Mouse (Mus musculus) retina, postnatal 1 day (tissue): ENCODE measurements at regions not wholly inside any gene's neighbourhood (a gene's known extent, or its start where the extent isn't known, plus 50 kb on each side); places are given as distances from the start of the nearest gene placed in this dataset.

Experiments
- DNase-seq: peaks from one replicate; pipeline ENCODE4 v3.0.0-alpha.2; 2012

DNA sequence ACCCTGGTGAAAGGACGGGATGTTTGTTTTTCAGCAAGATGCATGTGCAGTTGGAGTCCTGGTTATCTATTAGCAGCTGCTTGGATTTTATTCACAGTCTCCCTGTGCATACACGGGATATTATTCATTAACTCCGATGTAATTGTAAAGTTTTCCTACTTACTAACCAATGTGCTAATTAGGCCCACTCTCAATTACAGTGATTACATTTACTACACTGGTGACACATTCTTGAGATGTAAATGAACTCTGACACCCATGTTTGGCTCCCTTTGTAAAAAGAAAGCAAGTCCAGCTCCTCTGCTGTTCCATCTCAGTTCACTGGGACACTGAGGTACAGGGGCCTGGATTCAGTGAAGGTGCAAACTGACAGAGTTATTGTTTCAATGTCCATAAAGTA is 526.1 kb upstream of the Gria3 start:
- peak; percentile 70 for DNase-seq

DNA sequence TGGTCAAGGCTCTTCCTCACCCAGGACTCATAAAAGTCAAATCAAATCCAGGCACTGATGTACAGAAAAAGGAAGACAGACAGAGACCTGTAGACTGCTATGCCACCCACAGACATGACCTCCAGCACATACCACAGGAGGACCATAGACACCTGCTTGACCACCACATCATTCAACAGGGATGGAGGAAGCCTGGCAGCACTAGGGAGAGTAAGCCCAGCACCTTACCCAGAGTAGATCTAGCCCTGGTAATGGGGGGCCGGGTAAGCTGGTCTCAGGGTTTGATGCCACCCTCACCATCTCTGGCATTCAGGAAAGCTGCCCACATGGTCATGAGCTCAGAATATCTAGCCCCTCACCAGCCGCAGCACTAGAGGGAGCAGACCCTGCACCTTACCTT is 480.2 kb upstream of the Gria3 start:
- DNase-seq, result no peak
